Mouse (Mus musculus): ENCODE measurements around the gene Rplp0. TPM values are rescaled to one million over a fixed set of nuclear protein-coding genes. Genes with fewer than 3 reads are reported as not detected.

Rplp0 gene
- polyA plus RNA-seq (2014; fragmentation: Illumina TruSeq; extraction: RNeasy Lipid Tissue Mini Kit (QIAGEN cat#74804); ENCODE audit: low read depth, low replicate concordance), result 37.4 TPM

GRCm38 (mm10) chr5:115559237-115560101, at the start of gene Rplp0:
Gene Rplp0 (plus strand): TSS chr5:115559467.

GRCm38 (mm10) chr5:115564737-115565393, 5.6 kb downstream of the Rplp0 start, which contains the start of gene Gcn1l1:
Gene Gcn1l1 (plus strand): TSS chr5:115565254.

Other genes starting within 250 kb of the Rplp0 start
- 43.0 TPM for gene Srsf9, start 232.3 kb upstream of the Rplp0 start, polyA plus RNA-seq (2014; fragmentation: Illumina TruSeq; extraction: RNeasy Lipid Tissue Mini Kit (QIAGEN cat#74804); ENCODE audit: low read depth, low replicate concordance)
- gene Gatc, start 218.3 kb upstream of the Rplp0 start, polyA plus RNA-seq (2014; fragmentation: Illumina TruSeq; extraction: RNeasy Lipid Tissue Mini Kit (QIAGEN cat#74804); ENCODE audit: low read depth, low replicate concordance), result 27.7 TPM
- 3.8 TPM for gene Triap1, start 218.2 kb upstream of the Rplp0 start, polyA plus RNA-seq (2014; fragmentation: Illumina TruSeq; extraction: RNeasy Lipid Tissue Mini Kit (QIAGEN cat#74804); ENCODE audit: low read depth, low replicate concordance)
- gene Cox6a1, start 210.5 kb upstream of the Rplp0 start, polyA plus RNA-seq (2014; fragmentation: Illumina TruSeq; extraction: RNeasy Lipid Tissue Mini Kit (QIAGEN cat#74804); ENCODE audit: low read depth, low replicate concordance), result 36.1 TPM
- 11.8 TPM for gene Msi1, start 129.9 kb upstream of the Rplp0 start, polyA plus RNA-seq (2014; fragmentation: Illumina TruSeq; extraction: RNeasy Lipid Tissue Mini Kit (QIAGEN cat#74804); ENCODE audit: low read depth, low replicate concordance)
- gene Pla2g1b, start 93.2 kb upstream of the Rplp0 start, polyA plus RNA-seq (2014; fragmentation: Illumina TruSeq; extraction: RNeasy Lipid Tissue Mini Kit (QIAGEN cat#74804); ENCODE audit: low read depth, low replicate concordance), result not detected
- 15.1 TPM for gene Sirt4, start 74.7 kb upstream of the Rplp0 start, polyA plus RNA-seq (2014; fragmentation: Illumina TruSeq; extraction: RNeasy Lipid Tissue Mini Kit (QIAGEN cat#74804); ENCODE audit: low read depth, low replicate concordance)
- 7.3 TPM for gene Pxn, start 52.8 kb upstream of the Rplp0 start, polyA plus RNA-seq (2014; fragmentation: Illumina TruSeq; extraction: RNeasy Lipid Tissue Mini Kit (QIAGEN cat#74804); ENCODE audit: low read depth, low replicate concordance)
- gene Gcn1l1, start 5.8 kb downstream of the Rplp0 start, polyA plus RNA-seq (2014; fragmentation: Illumina TruSeq; extraction: RNeasy Lipid Tissue Mini Kit (QIAGEN cat#74804); ENCODE audit: low read depth, low replicate concordance), result 4.3 TPM
- 3.6 TPM for gene Rab35, start 72.4 kb downstream of the Rplp0 start, polyA plus RNA-seq (2014; fragmentation: Illumina TruSeq; extraction: RNeasy Lipid Tissue Mini Kit (QIAGEN cat#74804); ENCODE audit: low read depth, low replicate concordance)
- 0.92 TPM for gene Bicdl1, start 172.2 kb downstream of the Rplp0 start, polyA plus RNA-seq (2014; fragmentation: Illumina TruSeq; extraction: RNeasy Lipid Tissue Mini Kit (QIAGEN cat#74804); ENCODE audit: low read depth, low replicate concordance)